Mouse (Mus musculus) bone marrow macrophage, adult 2 months (primary cell): ENCODE results near the gene Hs3st2. TPM values are rescaled to one million over a fixed set of nuclear protein-coding genes. Genes with fewer than 3 reads are reported as not detected.

ENCODE experiments used
- H3K27ac ChIP-seq: 2 replicates; pipeline ENCODE4 v1.5.1; 2012; ENCODE audit warnings: low read depth, low read length; ENCODE audit not compliant: insufficient read depth
- H3K4me1 ChIP-seq: 2 replicates; pipeline ENCODE4 v1.6.1; 2012; ENCODE audit warnings: low read length; ENCODE audit not compliant: control insufficient read depth, insufficient read depth
- H3K4me3 ChIP-seq: 2 replicates; pipeline ENCODE4 v1.5.1; 2012; ENCODE audit warnings: mild to moderate bottlenecking, low read length, moderate library complexity; ENCODE audit not compliant: insufficient read depth
- CTCF ChIP-seq: IDR thresholded peaks from 2 replicates; pipeline ENCODE4 v1.5.1; 2012; ENCODE audit warnings: low read depth, mild to moderate bottlenecking, low read length, moderate library complexity
- POLR2A ChIP-seq: IDR thresholded peaks from 2 replicates; pipeline ENCODE4 v1.6.1; 2012; ENCODE audit warnings: mild to moderate bottlenecking, low read depth, low read length, borderline replicate concordance
- polyA plus RNA-seq: library from polyadenylated mRNA; stranded (reverse); fragments of >200 nt; gene quantifications from 2 replicates; pipeline ENCODE4 v1.2.4, GENCODE M21; 2012; ENCODE audit not compliant: missing spikeins, insufficient read depth, insufficient read length

Hs3st2 gene
- polyA plus RNA-seq, 1 experiment = not detected

- peaks cover 12% of the 10 kb centered on the region for H3K4me1 ChIP-seq
- no peak overlapping the region for H3K27ac ChIP-seq
- TF ChIP-seq POLR2A = no peak
- no peak for TF ChIP-seq CTCF
- H3K4me3 ChIP-seq = no peak overlapping the region
Observed at GRCm38 (mm10) chr7:121450951-121451843, 59.5 kb downstream of the Hs3st2 start.

GRCm38 (mm10) chr7:121456716-121457115, 65.1 kb downstream of the Hs3st2 start:
- TF ChIP-seq CTCF (no peak), POLR2A (no peak)
- Histone ChIP-seq H3K27ac (no peak overlapping the region), H3K4me3 (no peak overlapping the region), H3K4me1 (peaks cover 7% of the 10 kb centered on the region; the same call in 1 of the 2 replicates)

- no peak for TF ChIP-seq CTCF
- no peak for TF ChIP-seq POLR2A
- no peak overlapping the region for H3K27ac ChIP-seq
Observed at GRCm38 (mm10) chr7:121458075-121458474, 66.4 kb downstream of the Hs3st2 start.

GRCm38 (mm10) chr7:121460626-121461025, 69.0 kb downstream of the Hs3st2 start:
- TF ChIP-seq CTCF (no peak), POLR2A (no peak)
- Histone ChIP-seq H3K4me3 (no peak overlapping the region), H3K4me1 (peaks cover 7% of the 10 kb centered on the region; the same call in 1 of the 2 replicates), H3K27ac (no peak overlapping the region)

More at GRCm38 (mm10) chr7:121458075-121458474, 66.4 kb downstream of the Hs3st2 start:
- Histone ChIP-seq H3K4me1 (peaks cover 7% of the 10 kb centered on the region; the same call in 1 of the 2 replicates), H3K4me3 (no peak overlapping the region)

- no peak for TF ChIP-seq POLR2A
- no peak for TF ChIP-seq CTCF
- Histone ChIP-seq H3K4me1 (peaks cover 11% of the 10 kb centered on the region), H3K27ac (no peak overlapping the region), H3K4me3 (no peak overlapping the region)
Observed at GRCm38 (mm10) chr7:121464441-121464840, 72.8 kb downstream of the Hs3st2 start.

GRCm38 (mm10) chr7:121465111-121465510, 73.5 kb downstream of the Hs3st2 start:
- no peak for TF ChIP-seq CTCF
- no peak for TF ChIP-seq POLR2A
- H3K4me1 ChIP-seq = peaks cover 17% of the 10 kb centered on the region
- no peak overlapping the region for H3K27ac ChIP-seq
- H3K4me3 ChIP-seq = no peak overlapping the region

GRCm38 (mm10) chr7:121466331-121466730, 74.7 kb downstream of the Hs3st2 start:
- H3K4me3 ChIP-seq = no peak overlapping the region
- no peak overlapping the region for H3K27ac ChIP-seq
- TF ChIP-seq POLR2A (no peak), CTCF (no peak)
- peaks cover 19% of the 10 kb centered on the region for H3K4me1 ChIP-seq

- Histone ChIP-seq H3K4me1 (peaks cover 19% of the 10 kb centered on the region), H3K27ac (peak overlapping the region; percentile 57), H3K4me3 (no peak overlapping the region)
- no peak for TF ChIP-seq POLR2A
- TF ChIP-seq CTCF = no peak
Observed at GRCm38 (mm10) chr7:121469435-121469834, 77.8 kb downstream of the Hs3st2 start.

- no peaks in the 10 kb centered on the region for H3K4me1 ChIP-seq
- TF ChIP-seq POLR2A = no peak
- TF ChIP-seq CTCF = no peak
Observed at GRCm38 (mm10) chr7:121478302-121478701, 86.6 kb downstream of the Hs3st2 start.

GRCm38 (mm10) chr7:121480106-121480505, 88.4 kb downstream of the Hs3st2 start:
- no peak for TF ChIP-seq CTCF
- no peak for TF ChIP-seq POLR2A

More at GRCm38 (mm10) chr7:121478302-121478701, 86.6 kb downstream of the Hs3st2 start:
- Histone ChIP-seq H3K4me3 (no peak overlapping the region), H3K27ac (no peak overlapping the region)

More at GRCm38 (mm10) chr7:121480106-121480505, 88.4 kb downstream of the Hs3st2 start:
- H3K27ac ChIP-seq = no peak overlapping the region
- no peak overlapping the region for H3K4me3 ChIP-seq
- no peaks in the 10 kb centered on the region for H3K4me1 ChIP-seq
